Mouse (Mus musculus) limb, embryonic 12.5 days (tissue): Measurements from ENCODE around the gene Olfr875. TPM values are rescaled to one million over a fixed set of nuclear protein-coding genes. Genes with fewer than 3 reads are reported as not detected.
"Not testable (repeated sequence)": the region's sequence is repeated elsewhere in the genome, so short reads cannot be mapped to it uniquely, and the experiment has no call there.

ENCODE experiments used
- ATAC-seq: fragments of 200-750 bp; cut with Nextera tagmentation; 2 replicates; pipeline ENCODE4 v1.8.0; 2017; ENCODE audit warnings: low read depth, moderate TSS enrichment; ENCODE audit not compliant: insufficient number of reproducible peaks, insufficient read depth, low FRiP score, low TSS enrichment
- H3K27ac ChIP-seq: fragments of 300-500 bp; sonication (generic); 2 replicates; pipeline ENCODE4 v1.5.1; 2016; ENCODE audit warnings: mild to moderate bottlenecking, moderate library complexity
- H3K27me3 ChIP-seq: fragments of 300-500 bp; sonication (generic); 2 replicates; pipeline ENCODE4 v1.6.1; 2016; ENCODE audit warnings: mild to moderate bottlenecking, moderate library complexity
- H3K36me3 ChIP-seq: fragments of 300-500 bp; sonication (generic); 2 replicates; pipeline ENCODE4 v1.6.1; 2016; ENCODE audit warnings: mild to moderate bottlenecking, moderate library complexity
- H3K4me1 ChIP-seq: fragments of 300-500 bp; sonication (generic); replicated peaks from 2 replicates; pipeline ENCODE4 v1.6.1; 2016
- H3K4me2 ChIP-seq: fragments of 300-500 bp; sonication (generic); 2 replicates; pipeline ENCODE4 v1.6.1; 2016; ENCODE audit warnings: mild to moderate bottlenecking, moderate library complexity
- H3K4me3 ChIP-seq: fragments of 300-500 bp; sonication (generic); replicated peaks from 2 replicates; pipeline ENCODE4 v1.5.1; 2016; ENCODE audit warnings: mild to moderate bottlenecking
- H3K9ac ChIP-seq: fragments of 300-500 bp; sonication (generic); replicated peaks from 2 replicates; pipeline ENCODE4 v1.6.1; 2016; ENCODE audit warnings: mild to moderate bottlenecking, moderate library complexity
- H3K9me3 ChIP-seq: fragments of 300-500 bp; sonication (generic); 2 replicates; pipeline ENCODE4 v1.6.1; 2016; ENCODE audit warnings: mild to moderate bottlenecking, moderate library complexity
- WGBS: fragments of 180-500 bp; shearing (Covaris S2); methylation state at CpG from one replicate; pipeline ENCODE4 v1.1.7; 2016; 5-methylcytosine and 5-hydroxymethylcytosine counted together
- polyA plus RNA-seq: library from polyadenylated mRNA; unstranded; fragments of >200 nt; fragmentation: Nextera tagmentation; extraction: Ambion mirVana; gene quantifications from 2 replicates; pipeline ENCODE4 v1.2.1, GENCODE M21; 2016

The Olfr875 gene
- not detected in 2 replicates for polyA plus RNA-seq

DNA sequence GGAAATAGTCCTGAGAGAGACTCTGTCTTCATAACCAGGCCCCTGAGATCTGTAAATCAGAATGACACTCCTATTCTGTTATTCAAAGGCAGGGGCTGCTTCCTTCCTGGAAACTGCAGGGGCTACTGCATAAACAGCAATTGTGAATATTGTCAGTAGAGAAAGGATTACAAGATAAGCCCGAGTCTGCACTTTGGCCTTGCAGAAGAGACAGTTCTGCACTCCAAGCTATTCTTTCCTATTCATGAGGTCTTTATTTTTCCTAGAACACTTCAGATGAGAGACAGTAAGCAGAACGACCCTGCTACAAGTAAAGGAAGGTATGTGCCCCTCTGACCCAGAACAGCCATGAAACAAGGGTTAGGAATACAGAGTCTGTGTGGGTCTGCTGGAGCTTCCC, at the start of gene Olfr875:
TSS of gene Olfr875 (plus strand) at position 99 of the 400 bp plus-strand sequence.
- Histone ChIP-seq H3K9me3 (no peaks in the 10 kb centered on the region), H3K27ac (no peak within 1 kb of the TSS), H3K36me3 (no peaks in the 10 kb centered on the region), H3K9ac (no peak within 1 kb of the TSS), H3K4me1 (no peaks in the 10 kb centered on the region), H3K4me3 (no peak within 1 kb of the TSS), H3K4me2 (no peak within 1 kb of the TSS), H3K27me3 (no peaks in the 10 kb centered on the region)
- WGBS, result 49% methylated on average over 2 of the region's 2 CpGs
- no peak for ATAC-seq

DNA sequence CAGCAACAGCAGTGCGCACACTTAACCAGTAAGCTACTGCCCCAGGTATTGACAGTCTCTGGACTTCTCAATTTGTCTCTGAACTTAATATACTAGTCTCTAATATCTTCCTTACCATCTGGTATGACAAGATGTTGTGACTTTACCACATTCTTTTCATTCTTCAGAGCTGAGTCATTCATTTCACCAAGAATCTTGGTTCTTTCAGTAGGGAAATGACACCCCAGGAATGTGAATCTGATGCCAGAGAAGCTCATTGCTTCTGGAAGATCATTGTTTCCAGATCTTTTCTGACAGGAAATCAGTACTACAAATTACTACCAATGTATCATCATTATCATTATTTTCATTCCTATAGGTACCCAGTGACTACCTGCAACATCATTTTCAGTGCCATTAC, 37.3 kb upstream of the Olfr875 start:
- 82% methylated on average over 1 of the region's 1 CpGs for WGBS
- Histone ChIP-seq H3K27ac (no peak overlapping the region), H3K9me3 (no peaks in the 10 kb centered on the region), H3K9ac (no peak overlapping the region), H3K4me1 (no peaks in the 10 kb centered on the region), H3K27me3 (no peaks in the 10 kb centered on the region), H3K4me2 (no peak overlapping the region), H3K4me3 (no peak overlapping the region), H3K36me3 (no peaks in the 10 kb centered on the region)
- ATAC-seq, result no peak

DNA sequence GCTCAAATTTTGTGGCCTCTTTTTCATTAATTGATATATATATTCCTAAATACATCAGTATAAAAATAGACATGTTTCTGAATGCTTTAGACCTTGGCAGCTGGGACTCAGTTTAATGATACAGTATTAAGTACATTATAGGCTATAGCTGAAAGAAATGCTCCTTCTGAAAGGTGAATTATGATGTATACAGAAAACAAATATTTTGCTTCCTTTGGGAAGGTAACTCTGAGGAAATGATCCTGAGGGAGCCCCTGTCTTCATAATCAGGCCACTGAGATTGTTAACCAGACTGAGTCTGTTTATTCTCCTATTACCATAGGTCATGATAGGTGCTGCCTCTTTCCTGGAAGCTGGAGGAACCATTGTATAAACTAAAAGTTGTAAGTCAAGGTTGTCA, 26.9 kb upstream of the Olfr875 start, which contains the start of gene Olfr874:
TSS of gene Olfr874 (plus strand) at position 301 of the 400 bp plus-strand sequence.
- Histone ChIP-seq H3K4me2 (no peak within 1 kb of the TSS), H3K36me3 (no peaks in the 10 kb centered on the region), H3K9ac (no peak within 1 kb of the TSS), H3K9me3 (no peaks in the 10 kb centered on the region), H3K4me1 (no peaks in the 10 kb centered on the region), H3K27ac (no peak within 1 kb of the TSS), H3K4me3 (no peak within 1 kb of the TSS), H3K27me3 (no peaks in the 10 kb centered on the region)
- no peak for ATAC-seq

DNA sequence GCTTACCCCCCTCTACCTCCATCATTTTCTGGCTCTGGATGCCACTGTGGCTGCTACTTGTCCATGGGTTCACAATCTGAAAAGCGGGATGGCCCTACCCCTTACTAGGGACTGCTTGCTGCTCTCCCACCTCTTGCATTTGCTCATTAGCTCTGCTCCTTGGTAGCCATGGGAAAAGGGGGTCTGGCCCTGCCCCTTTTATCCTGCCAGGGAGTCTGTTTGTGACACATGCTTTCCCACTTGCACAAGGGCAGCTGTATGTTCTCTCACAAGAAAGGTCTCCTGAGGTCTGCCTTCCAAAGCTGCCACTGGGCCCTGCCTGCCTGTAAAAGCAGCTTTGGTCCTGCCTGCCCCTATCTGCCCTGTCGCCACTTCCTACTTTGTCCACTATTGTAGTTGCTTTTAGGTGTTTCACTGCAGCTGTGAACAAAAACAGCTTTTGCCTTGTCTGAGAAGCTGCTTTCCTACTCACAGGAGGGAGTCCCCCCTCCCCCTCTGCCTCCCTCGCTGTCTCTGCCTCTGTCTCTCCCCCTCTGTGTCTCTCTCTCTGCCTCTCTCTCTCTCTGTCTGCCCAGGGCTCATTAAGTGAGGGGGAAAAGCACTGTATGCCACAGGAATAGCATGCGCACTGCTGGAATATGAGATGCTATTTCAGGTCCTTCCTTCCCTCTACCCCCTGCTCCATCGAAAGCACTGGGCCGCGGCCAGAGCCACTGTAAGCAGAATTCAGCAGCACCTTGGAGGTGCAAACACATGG, 21.2 kb upstream of the Olfr875 start:
- peaks cover 12% of the 10 kb centered on the region for H3K4me1 ChIP-seq
- H3K9ac ChIP-seq, result no peak overlapping the region; the same call in 1 of the 2 replicates
- no peaks in the 10 kb centered on the region for H3K9me3 ChIP-seq
- H3K4me2 ChIP-seq, result peak overlapping the region; percentile 13; the same call in 1 of the 2 replicates
- no peaks in the 10 kb centered on the region for H3K36me3 ChIP-seq
- 0 out of 2 replicates have a peak overlapping the region, but pooled peaks have one; percentile 4 for H3K27ac ChIP-seq
- no peaks in the 10 kb centered on the region for H3K27me3 ChIP-seq
- peak; percentile 71; the same call in 1 of the 2 replicates for ATAC-seq
- no peak overlapping the region for H3K4me3 ChIP-seq
- 29% methylated on average over 7 of the region's 7 CpGs for WGBS

DNA sequence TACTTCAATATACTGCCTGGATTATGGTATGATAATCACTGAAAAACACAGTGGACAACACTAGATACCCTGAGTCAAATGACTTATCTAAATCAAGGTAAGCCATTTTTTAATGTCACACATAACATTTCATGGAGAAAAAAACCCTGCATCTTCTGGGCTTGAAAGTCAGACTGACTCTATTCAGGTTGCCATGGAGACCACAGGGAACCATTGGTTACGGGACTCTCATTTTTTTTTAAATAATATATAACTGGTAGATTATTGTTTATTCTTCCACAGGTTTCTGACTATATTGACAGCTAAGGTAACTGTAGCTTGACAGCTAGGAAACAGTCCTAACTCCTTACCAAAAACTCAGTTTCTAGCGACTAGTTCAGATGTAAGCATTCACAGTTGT, 20.2 kb upstream of the Olfr875 start:
- no peaks in the 10 kb centered on the region for H3K36me3 ChIP-seq
- peaks cover 12% of the 10 kb centered on the region for H3K4me1 ChIP-seq
- H3K4me2 ChIP-seq, result no peak overlapping the region
- no peak overlapping the region for H3K4me3 ChIP-seq
- no peak for ATAC-seq
- H3K9me3 ChIP-seq, result no peaks in the 10 kb centered on the region
- no peak overlapping the region for H3K27ac ChIP-seq
- H3K9ac ChIP-seq, result no peak overlapping the region
- H3K27me3 ChIP-seq, result no peaks in the 10 kb centered on the region
- 83% methylated on average over 2 of the region's 2 CpGs for WGBS

DNA sequence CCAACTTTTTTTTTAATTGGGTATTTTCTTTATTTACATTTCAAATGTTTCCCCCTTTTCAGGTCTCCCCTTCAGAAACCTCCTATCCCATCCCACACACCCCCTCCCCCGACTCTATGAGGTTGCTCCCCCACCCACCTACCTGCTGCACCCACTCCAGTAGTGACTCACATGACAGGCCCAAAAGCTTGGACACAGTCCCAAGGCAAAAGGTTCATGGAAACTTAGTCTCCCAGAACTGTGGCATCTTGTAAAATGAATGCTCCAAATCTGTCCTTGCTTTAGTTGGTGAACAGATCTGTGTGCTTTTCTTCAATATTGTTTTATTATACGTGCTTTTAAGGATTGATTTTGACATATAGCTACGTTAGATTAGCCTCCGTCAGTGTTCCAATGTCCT, 19.7 kb upstream of the Olfr875 start:
- no peaks in the 10 kb centered on the region for H3K27me3 ChIP-seq
- no peaks in the 10 kb centered on the region for H3K9me3 ChIP-seq
- H3K4me1 ChIP-seq, result peaks cover 12% of the 10 kb centered on the region
- ATAC-seq, result no peak
- no peak overlapping the region for H3K27ac ChIP-seq
- no peaks in the 10 kb centered on the region for H3K36me3 ChIP-seq
- H3K9ac ChIP-seq, result no peak overlapping the region
- no peak overlapping the region for H3K4me2 ChIP-seq
- no peak overlapping the region for H3K4me3 ChIP-seq
- WGBS, result 70% methylated on average over 4 of the region's 4 CpGs

DNA sequence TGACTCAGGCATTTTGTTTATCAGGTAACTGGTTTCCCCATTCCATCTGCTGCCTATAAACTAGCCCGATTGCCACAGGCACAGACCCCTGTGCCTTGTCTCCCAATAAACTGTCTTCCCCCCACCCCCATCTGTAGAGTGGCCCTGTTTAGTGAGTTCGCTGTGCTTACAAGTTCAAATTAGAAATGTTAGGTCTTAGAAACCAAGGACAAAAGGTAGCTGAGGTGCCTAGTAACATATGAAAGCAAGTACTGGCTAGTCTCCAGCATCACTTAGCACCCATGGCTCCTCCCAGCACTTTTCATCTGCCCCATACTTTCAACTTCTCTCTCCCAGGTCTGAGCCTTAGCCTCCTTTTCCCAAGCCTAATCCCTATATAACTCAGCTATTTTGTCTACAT, 9.9 kb upstream of the Olfr875 start:
- H3K36me3 ChIP-seq, result no peaks in the 10 kb centered on the region
- 0 out of 2 replicates have a peak overlapping the region, but pooled peaks have one; percentile 23 for H3K27ac ChIP-seq
- H3K4me2 ChIP-seq, result no peak overlapping the region
- no peaks in the 10 kb centered on the region for H3K27me3 ChIP-seq
- WGBS, result 51% methylated on average over 2 of the region's 2 CpGs
- H3K9me3 ChIP-seq, result no peaks in the 10 kb centered on the region
- H3K4me1 ChIP-seq, result 0 out of 2 replicates have a peak, but pooled peaks cover 2% of the 10 kb centered on the region
- H3K4me3 ChIP-seq, result no peak overlapping the region
- no peak for ATAC-seq
- no peak overlapping the region for H3K9ac ChIP-seq

DNA sequence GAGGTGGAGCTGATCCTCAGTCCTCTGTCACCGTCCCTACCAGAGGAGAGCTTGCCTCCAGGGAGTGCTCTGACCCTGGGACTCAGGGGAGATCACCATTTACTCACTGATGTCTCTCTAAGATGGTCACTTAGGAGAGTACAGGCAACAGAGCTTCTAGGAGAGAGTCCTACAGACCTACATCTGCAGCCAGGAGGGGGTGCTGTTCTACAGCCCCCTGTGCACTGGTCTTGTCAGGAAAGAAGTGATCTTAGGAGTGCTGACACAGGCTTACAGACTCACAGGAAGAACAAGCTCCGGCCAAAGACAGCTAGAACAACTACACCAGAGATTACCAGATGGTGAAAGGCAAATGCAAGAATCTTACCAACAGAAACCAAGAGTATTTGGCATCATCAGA, 9.1 kb upstream of the Olfr875 start:
- Histone ChIP-seq H3K36me3 (no peaks in the 10 kb centered on the region), H3K27me3 (no peaks in the 10 kb centered on the region), H3K4me2 (no peak overlapping the region), H3K9ac (no peak overlapping the region), H3K4me1 (0 out of 2 replicates have a peak, but pooled peaks cover 2% of the 10 kb centered on the region), H3K27ac (no peak overlapping the region), H3K4me3 (no peak overlapping the region), H3K9me3 (no peaks in the 10 kb centered on the region)
- 55% methylated on average over 2 of the region's 2 CpGs for WGBS
- ATAC-seq, result no peak

DNA sequence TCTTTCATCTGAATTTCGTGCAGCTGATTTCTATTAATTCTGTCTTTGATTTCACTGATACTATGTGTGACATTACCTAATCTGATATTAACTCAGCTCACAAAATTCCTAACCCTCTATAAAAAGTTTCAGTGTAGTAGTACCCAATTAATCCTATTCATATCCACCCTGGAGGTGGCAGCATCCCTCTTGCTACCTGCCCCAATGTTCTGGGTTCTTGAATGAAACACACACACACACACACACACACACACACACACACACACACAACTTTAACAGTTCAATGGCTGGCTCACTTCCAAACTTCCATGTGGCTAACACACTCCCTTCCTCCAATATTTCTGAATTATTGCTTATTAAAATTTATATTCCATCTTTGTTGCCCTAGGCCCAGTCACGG, 996 bp upstream of the Olfr875 start:
- Histone ChIP-seq H3K27ac (no peak overlapping the region), H3K9me3 (no peaks in the 10 kb centered on the region), H3K36me3 (no peaks in the 10 kb centered on the region), H3K4me2 (no peak overlapping the region), H3K9ac (no peak overlapping the region), H3K4me3 (no peak overlapping the region), H3K27me3 (no peaks in the 10 kb centered on the region), H3K4me1 (no peaks in the 10 kb centered on the region)
- WGBS, result 51% methylated on average over 2 of the region's 2 CpGs
- ATAC-seq, result peak; percentile 52; the same call in 1 of the 2 replicates

DNA sequence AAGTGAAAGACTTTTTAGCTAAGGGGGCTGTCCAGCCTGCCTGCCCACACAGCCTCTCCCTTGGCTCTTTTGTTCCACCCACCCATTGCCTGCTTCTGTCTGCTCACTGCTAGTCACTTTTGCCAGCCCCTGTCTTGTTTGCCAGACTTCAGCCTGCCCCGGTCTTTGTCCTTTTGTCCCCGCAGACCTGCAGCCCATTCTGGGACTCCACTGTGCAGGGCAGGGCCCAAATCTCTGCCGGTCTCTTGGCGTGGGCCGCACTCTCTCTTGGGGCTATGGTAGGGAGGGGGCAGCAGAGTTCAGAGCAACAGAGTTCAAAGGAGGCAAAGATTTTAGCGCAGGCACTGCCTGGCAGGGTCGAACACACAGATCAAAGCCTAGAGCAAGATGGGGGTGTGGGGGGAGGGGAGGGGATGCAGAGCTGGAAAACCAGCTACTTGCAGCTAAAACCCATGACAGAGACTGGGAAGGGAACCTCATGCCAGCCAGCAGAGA, 11.2 kb downstream of the Olfr875 start:
- peak overlapping the region; percentile 64 for H3K9ac ChIP-seq
- H3K27me3 ChIP-seq, result no peaks in the 10 kb centered on the region
- peak overlapping the region; percentile 85 for H3K27ac ChIP-seq
- peaks cover 6% of the 10 kb centered on the region for H3K4me1 ChIP-seq
- H3K9me3 ChIP-seq, result no peaks in the 10 kb centered on the region
- H3K4me2 ChIP-seq, result peak overlapping the region; percentile 58
- WGBS, result 1% methylated on average over 7 of the region's 7 CpGs
- H3K36me3 ChIP-seq, result no peaks in the 10 kb centered on the region
- ATAC-seq, result peak; percentile 85
- peak overlapping the region; percentile 24 for H3K4me3 ChIP-seq

DNA sequence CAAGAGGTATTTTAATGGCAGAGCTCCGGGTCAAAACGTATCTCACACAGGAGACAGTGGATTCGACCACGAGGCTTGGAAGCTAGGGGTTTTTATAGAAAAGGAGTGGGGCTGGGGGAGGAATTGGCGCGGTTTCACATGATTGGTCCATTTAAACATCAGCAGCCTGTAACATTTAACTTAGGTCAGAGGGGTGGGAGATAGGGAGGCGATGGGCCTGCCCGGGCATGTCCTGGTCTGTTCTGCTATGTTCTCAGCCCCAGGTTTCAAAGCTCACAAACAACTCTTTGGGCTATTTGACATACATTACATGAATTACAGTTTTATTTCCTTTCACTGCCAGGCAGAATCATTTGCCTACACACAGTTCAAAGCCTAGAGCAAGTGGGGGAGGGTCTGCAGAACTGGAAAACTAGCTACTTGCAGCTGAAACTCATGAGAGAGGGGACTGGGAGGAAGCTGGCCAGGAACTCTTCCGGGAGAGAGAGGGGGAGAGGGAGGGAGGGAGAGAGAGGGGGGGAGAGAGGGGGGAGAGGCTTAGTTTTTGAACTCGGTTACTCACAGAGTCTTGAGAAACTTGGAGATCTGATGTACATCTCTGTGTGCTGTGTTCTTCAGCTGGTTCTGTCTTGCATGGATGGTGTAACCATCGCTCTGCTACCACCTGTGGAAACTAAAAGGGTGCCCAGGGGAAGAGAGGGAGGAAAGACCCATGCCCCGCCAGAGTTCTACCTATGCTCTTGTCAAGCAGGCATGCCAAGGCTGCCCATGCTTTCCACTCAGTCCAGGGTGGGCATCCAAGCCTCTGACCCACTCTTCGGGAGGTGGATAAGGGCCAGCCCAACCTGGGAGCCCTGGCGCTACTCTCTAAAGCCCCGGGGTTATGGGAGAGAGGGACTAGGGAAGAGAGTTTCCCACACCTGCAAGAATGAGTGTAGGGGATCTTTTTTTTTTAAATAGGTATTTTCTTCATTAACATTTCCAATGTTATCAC, 12.0 kb downstream of the Olfr875 start:
- peak; percentile 61 for ATAC-seq
- not testable (repeated sequence) for H3K27ac ChIP-seq, H3K9ac ChIP-seq, H3K27me3 ChIP-seq, H3K4me1 ChIP-seq, H3K36me3 ChIP-seq, H3K9me3 ChIP-seq
- 49% methylated on average over 11 of the region's 15 CpGs for WGBS
- Histone ChIP-seq H3K4me3 (peak overlapping the region; percentile 24), H3K4me2 (peak overlapping the region; percentile 58)
